Mouse (Mus musculus) limb, embryonic 14.5 days (tissue): ENCODE data around the gene Sult2b1. TPM values are rescaled to one million over a fixed set of nuclear protein-coding genes. Genes with fewer than 3 reads are reported as not detected.

ENCODE experiments used
- ATAC-seq: fragments of 200-750 bp; cut with Nextera tagmentation; 2 replicates; pipeline ENCODE4 v1.8.0; 2017; ENCODE audit warnings: low read depth, moderate number of reproducible peaks, moderate TSS enrichment; ENCODE audit not compliant: low FRiP score
- DNase-seq: peaks from one replicate; pipeline ENCODE4 v3.0.0-alpha.2; 2015; ENCODE audit warnings: low spot score
- H3K27ac ChIP-seq: fragments of 300-500 bp; sonication (generic); replicated peaks from 2 replicates; pipeline ENCODE4 v1.5.1; 2014; ENCODE audit warnings: low read depth, mild to moderate bottlenecking, low read length, moderate library complexity, mixed read lengths
- H3K27me3 ChIP-seq: fragments of 300-500 bp; sonication (generic); 2 replicates; pipeline ENCODE4 v1.6.1; 2014; ENCODE audit warnings: low read length, mixed read lengths; ENCODE audit not compliant: control insufficient read depth, insufficient read depth
- H3K36me3 ChIP-seq: fragments of 300-500 bp; sonication (generic); 2 replicates; pipeline ENCODE4 v1.6.1; 2014; ENCODE audit warnings: mild to moderate bottlenecking, low read length, moderate library complexity, mixed read lengths; ENCODE audit not compliant: control insufficient read depth, insufficient read depth
- H3K4me1 ChIP-seq: fragments of 300-500 bp; sonication (generic); 2 replicates; pipeline ENCODE4 v1.6.1; 2014; ENCODE audit warnings: antibody characterized with exemption, low read length, mixed read lengths; ENCODE audit not compliant: control insufficient read depth, insufficient read depth
- H3K4me2 ChIP-seq: fragments of 300-500 bp; sonication (generic); replicated peaks from 2 replicates; pipeline ENCODE4 v1.6.1; 2014; ENCODE audit warnings: low read depth, mild to moderate bottlenecking, low read length, moderate library complexity; ENCODE audit not compliant: severe bottlenecking
- H3K4me3 ChIP-seq: fragments of 300-500 bp; sonication (generic); replicated peaks from 2 replicates; pipeline ENCODE4 v1.5.1; 2014; ENCODE audit warnings: low read length
- H3K9ac ChIP-seq: fragments of 300-500 bp; sonication (generic); 2 replicates; pipeline ENCODE4 v1.6.1; 2014; ENCODE audit warnings: mild to moderate bottlenecking, low read depth, low read length, moderate library complexity; ENCODE audit not compliant: severe bottlenecking
- H3K9me3 ChIP-seq: fragments of 300-500 bp; sonication (generic); 2 replicates; pipeline ENCODE4 v1.6.1; 2016; ENCODE audit warnings: low read length; ENCODE audit not compliant: control insufficient read depth
- POLR2A ChIP-seq: fragments of 200-500 bp; IDR thresholded peaks from 2 replicates; pipeline ENCODE4 v1.8.0; 2012; ENCODE audit warnings: inconsistent platforms, mild to moderate bottlenecking, moderate library complexity, borderline replicate concordance; ENCODE audit not compliant: insufficient read depth, insufficient read length; ENCODE audit errors: extremely low read depth
- WGBS: fragments of 180-500 bp; shearing (Covaris S2); extraction: QIAGEN DNeasy Blood & Tissue Kit; methylation state at CpG from one replicate; pipeline ENCODE4 v1.1.7; 2014; 5-methylcytosine and 5-hydroxymethylcytosine counted together
- polyA plus RNA-seq, 2 experiments: library from polyadenylated mRNA; depleted of rRNA in 1 of 2; stranded (reverse) in 1 of 2; unstranded in 1 of 2; fragments of >200 nt; fragmentation: Nextera tagmentation in 1 of 2; extraction: Ambion mirVana in 1 of 2; gene quantifications; 2 replicates each; pipeline versions ENCODE4 v1.2.1 to v1.2.3; 2012 to 2014

Gene Sult2b1
- polyA plus RNA-seq, 2 experiments, result 8.9 to 31.7 TPM

DNA sequence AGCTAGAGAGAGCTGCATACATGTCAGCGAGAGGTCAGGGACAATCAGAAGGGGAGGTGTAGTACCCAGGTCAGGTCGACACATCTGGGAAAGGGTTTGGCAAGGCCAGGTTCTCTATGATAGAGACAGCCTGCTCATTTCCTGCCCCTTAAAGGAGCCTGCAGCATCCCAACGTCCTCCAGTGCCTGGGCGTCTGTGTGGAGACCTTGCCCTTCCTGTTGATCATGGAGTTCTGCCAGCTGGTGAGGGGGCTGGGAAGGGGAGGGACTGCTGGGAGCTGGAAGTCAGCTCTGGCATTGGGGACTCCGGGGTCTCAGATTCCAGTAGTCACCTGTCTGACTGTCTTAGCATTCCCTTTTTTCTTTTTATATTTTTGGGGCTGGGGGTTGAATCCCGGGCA, 6.3 kb upstream of the Sult2b1 start:
- DNase-seq (no peak), ATAC-seq (no peak)
- Histone ChIP-seq H3K4me3 (no peak overlapping the region), H3K4me1 (peaks cover 5% of the 10 kb centered on the region), H3K9ac (no peak overlapping the region), H3K9me3 (no peaks in the 10 kb centered on the region), H3K27me3 (no peaks in the 10 kb centered on the region), H3K27ac (no peak overlapping the region), H3K36me3 (peaks cover 71% of the 10 kb centered on the region), H3K4me2 (no peak overlapping the region)
- WGBS, result 64% methylated on average over 6 of the region's 6 CpGs
- no peak for TF ChIP-seq POLR2A

DNA sequence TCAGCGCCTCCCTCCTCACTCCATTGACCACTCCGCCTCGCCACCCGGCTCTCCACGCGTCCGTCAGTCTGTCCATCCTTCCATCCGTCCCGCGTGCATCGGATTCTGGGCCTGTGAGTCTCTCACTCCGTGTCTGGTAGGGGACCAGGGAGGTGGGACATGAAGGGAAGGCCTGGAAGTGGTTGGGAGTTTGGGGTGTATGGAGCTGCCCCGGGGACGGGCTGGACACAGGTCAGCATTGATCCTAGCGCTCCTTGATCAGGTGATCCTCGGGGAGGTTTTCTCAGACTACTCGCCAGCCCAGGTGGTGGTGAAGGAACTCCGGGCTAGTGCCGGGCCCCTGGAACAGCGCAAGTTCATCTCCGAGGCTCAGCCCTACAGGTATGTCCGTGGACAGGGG, 3.2 kb upstream of the Sult2b1 start:
- Histone ChIP-seq H3K4me3 (0 out of 2 replicates have a peak overlapping the region, but pooled peaks have one; percentile 83), H3K27me3 (no peaks in the 10 kb centered on the region)

DNA sequence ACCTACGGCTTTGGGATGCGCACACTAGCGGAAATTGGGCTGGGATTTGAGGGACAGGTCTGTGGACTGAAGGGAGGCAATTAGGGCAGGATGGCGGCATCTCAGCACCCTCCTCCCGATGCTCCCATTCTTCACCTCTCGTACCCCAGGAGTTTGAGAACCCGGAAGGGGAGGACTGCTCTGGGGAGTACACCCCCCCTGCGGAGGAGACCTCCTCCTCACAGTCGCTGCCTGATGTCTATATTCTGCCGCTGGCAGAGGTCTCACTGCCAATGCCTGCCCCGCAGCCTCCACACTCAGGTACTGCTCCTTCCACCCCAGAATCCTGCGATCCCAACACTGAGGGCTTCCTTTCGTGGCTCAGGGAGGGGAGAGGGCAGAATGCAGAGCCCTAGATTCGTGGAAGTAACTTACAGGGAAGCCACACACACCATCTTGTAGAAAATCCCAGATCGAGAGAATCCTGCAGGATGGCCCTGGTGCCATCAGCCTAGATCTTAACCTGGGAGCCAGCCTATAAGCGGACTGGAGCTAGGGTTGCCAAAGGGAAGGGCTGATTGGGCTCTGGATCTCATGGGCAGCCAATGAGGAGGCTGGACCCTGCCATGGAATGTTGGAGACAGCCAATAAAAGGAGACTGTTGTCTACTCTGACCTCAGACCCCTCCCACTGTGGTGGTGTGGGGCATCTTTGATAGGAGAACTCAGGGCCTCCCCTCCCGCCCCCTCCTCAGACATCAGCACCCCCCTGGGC, 2.4 kb upstream of the Sult2b1 start:
- Histone ChIP-seq H3K4me2 (peak overlapping the region; percentile 95), H3K4me1 (peaks cover 18% of the 10 kb centered on the region), H3K9me3 (no peaks in the 10 kb centered on the region), H3K27ac (no peak overlapping the region), H3K4me3 (peak overlapping the region; percentile 83), H3K36me3 (peaks cover 35% of the 10 kb centered on the region), H3K27me3 (no peaks in the 10 kb centered on the region), H3K9ac (no peak overlapping the region)
- TF ChIP-seq POLR2A, result no peak
- DNase-seq (peak; percentile 66), ATAC-seq (peak; percentile 42; the same call in 1 of the 2 replicates)
- WGBS, result 5% methylated on average over 17 of the region's 17 CpGs

More for the DNA sequence above, 3.2 kb upstream of the Sult2b1 start:
- no peak overlapping the region for H3K9ac ChIP-seq
- peak overlapping the region; percentile 95; the same call in 1 of the 2 replicates for H3K4me2 ChIP-seq
- ATAC-seq (no peak), DNase-seq (no peak)
- no peak for TF ChIP-seq POLR2A
- H3K36me3 ChIP-seq, result peaks cover 41% of the 10 kb centered on the region
- WGBS, result 83% methylated on average over 22 of the region's 22 CpGs
- H3K4me1 ChIP-seq, result peaks cover 18% of the 10 kb centered on the region
- no peaks in the 10 kb centered on the region for H3K9me3 ChIP-seq
- no peak overlapping the region for H3K27ac ChIP-seq

DNA sequence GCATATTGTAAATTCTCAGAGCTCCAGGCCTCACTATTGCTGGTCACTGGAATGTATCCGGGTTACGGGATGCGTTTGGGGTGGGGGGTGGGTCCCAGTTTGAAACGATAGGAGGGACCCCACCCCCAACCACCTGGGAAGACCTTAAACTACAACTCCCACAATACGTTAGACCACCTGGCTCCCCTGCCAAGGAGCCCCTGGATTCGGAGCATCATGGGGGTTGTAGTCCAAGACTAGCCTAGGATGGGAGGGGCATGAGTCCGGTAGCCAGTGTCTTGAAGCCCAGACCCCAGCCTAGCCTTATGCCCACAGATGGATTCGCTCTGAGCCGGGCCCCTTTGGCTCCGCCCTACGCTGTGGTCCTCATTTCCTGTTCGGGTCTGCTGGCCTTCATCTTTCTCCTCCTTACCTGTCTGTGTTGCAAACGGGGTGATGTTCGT, 1.7 kb upstream of the Sult2b1 start:
- peak; percentile 71 for ATAC-seq
- peak overlapping the region; percentile 95 for H3K4me2 ChIP-seq
- H3K36me3 ChIP-seq, result peaks cover 32% of the 10 kb centered on the region
- no peaks in the 10 kb centered on the region for H3K9me3 ChIP-seq
- no peaks in the 10 kb centered on the region for H3K27me3 ChIP-seq
- peak overlapping the region; percentile 48; the same call in 1 of the 2 replicates for H3K27ac ChIP-seq
- H3K9ac ChIP-seq, result peak overlapping the region; percentile 66
- peak overlapping the region; percentile 83 for H3K4me3 ChIP-seq
- TF ChIP-seq POLR2A, result no peak
- DNase-seq, result peak; percentile 82
- WGBS, result 0% methylated on average over 14 of the region's 14 CpGs
- H3K4me1 ChIP-seq, result peaks cover 18% of the 10 kb centered on the region

DNA sequence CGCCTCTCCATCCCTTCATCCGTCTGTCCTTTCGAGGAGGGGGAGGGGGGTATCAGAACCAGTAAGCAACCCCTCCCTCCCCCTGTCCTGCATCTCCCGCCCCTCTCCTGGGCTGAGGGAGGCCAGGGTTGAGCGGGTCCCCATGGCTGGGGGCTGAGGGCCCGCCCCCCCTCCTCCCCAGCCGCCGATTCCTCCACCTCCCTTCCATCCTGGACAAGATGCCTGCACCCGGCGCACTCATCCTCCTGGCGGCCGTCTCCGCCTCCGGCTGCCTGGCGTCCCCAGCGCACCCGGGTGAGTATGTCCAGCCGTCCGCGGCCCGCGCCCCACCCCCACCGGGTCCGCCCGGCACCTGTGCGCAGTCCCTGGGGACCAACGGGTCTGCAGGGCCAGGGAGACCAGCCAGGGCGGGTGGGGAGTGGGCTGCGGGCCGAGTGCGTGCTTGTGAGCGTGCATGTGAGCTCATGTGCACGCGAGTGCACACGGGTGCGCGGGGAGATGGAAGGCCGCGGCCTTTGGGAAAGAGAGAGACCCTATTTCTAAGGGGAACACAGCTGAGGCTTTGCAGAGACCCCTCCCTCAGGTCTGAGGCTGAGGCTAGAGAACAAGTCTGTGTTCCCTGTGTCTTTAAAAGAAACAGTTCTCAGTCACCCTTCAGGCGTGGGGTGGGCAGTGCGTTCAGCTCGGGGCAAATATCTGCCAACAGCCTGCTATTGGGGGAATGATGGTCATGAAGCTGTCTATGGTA, 1.1 kb upstream of the Sult2b1 start:
- H3K4me3 ChIP-seq, result peak overlapping the region; percentile 83
- peak; percentile 53 for ATAC-seq
- no peaks in the 10 kb centered on the region for H3K27me3 ChIP-seq
- no peak for TF ChIP-seq POLR2A
- peak overlapping the region; percentile 48; the same call in 1 of the 2 replicates for H3K27ac ChIP-seq
- DNase-seq, result no peak
- peaks cover 18% of the 10 kb centered on the region for H3K4me1 ChIP-seq
- no peaks in the 10 kb centered on the region for H3K9me3 ChIP-seq
- peak overlapping the region; percentile 95 for H3K4me2 ChIP-seq
- under 1% methylated on average over 32 of the region's 42 CpGs for WGBS
- H3K9ac ChIP-seq, result peak overlapping the region; percentile 66
- peaks cover 26% of the 10 kb centered on the region for H3K36me3 ChIP-seq
